16 mouse cellular contexts compared by ENCODE assay signal in the genomic region with DNA sequence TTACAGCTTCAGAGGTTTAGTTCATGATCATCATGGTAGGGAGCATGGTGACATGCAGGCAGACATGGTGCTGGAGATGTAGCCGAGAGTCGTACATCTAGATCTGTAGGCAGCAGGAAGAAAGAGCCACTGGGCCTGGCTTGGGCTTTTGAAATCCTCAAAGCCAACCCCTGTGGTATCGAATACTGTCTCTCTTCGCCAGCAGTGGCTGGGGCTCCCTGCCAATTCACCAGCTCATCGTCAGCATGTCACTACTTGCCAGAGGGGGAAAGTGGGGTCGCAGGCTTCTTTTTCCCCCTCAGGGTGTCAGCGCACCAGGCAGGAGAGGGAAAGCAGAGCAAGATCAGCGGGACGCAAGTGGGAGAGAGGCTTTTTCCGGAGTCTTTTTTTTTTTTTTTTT.
"Had no signal": no experiment of that assay in that cellular context is flagged by ENCODE, and none has a peak within 500 bp of the region (broad histone marks: within the 10 kb centered on the region; RNA-seq: fewer than 3 reads in every experiment).

No protein-coding gene starts in this region.

- DNase-seq: kidney, adult 18-20 months; kidney, postnatal 10 days; kidney, postnatal 4 days; liver; liver, embryonic 13.5 days; liver, postnatal 0 days; lung, postnatal 14 days; thymus, adult 18-20 months; thymus, postnatal 14 days had no signal

- H3K27ac ChIP-seq: intestine, embryonic 15.5 days; limb, embryonic 12.5 days; liver, embryonic 13.5 days; lung, embryonic 15.5 days; macrophage; midbrain, embryonic 13.5 days; neural tube, embryonic 15.5 days had no signal

- H3K4me2 ChIP-seq: intestine, embryonic 15.5 days; limb, embryonic 12.5 days; liver, embryonic 13.5 days; lung, embryonic 15.5 days; midbrain, embryonic 13.5 days; neural tube, embryonic 15.5 days had no signal

- H3K27me3 ChIP-seq: intestine, embryonic 15.5 days; limb, embryonic 12.5 days; lung, embryonic 15.5 days; midbrain, embryonic 13.5 days; neural tube, embryonic 15.5 days had no signal

- H3K4me3 ChIP-seq: intestine, embryonic 15.5 days; limb, embryonic 12.5 days; liver, embryonic 13.5 days; lung, embryonic 15.5 days; midbrain, embryonic 13.5 days; myocyte; neural tube, embryonic 15.5 days had no signal

- H3K9me3 ChIP-seq: intestine, embryonic 15.5 days; limb, embryonic 12.5 days; liver, embryonic 13.5 days; lung, embryonic 15.5 days; midbrain, embryonic 13.5 days; neural tube, embryonic 15.5 days had no signal

- H3K9ac ChIP-seq: intestine, embryonic 15.5 days; limb, embryonic 12.5 days; liver, embryonic 13.5 days; liver, postnatal 0 days; lung, embryonic 15.5 days; midbrain, embryonic 13.5 days; neural tube, embryonic 15.5 days had no signal

- ATAC-seq: intestine, embryonic 15.5 days; liver, postnatal 0 days; midbrain, embryonic 13.5 days had no signal

- H3K36me3 ChIP-seq: intestine, embryonic 15.5 days; limb, embryonic 12.5 days; liver, embryonic 13.5 days; lung, embryonic 15.5 days; midbrain, embryonic 13.5 days; neural tube, embryonic 15.5 days had no signal

- H3K4me1 ChIP-seq: midbrain, embryonic 13.5 days had no signal
